Mouse (Mus musculus): ENCODE results near the gene Kat8.

DNA sequence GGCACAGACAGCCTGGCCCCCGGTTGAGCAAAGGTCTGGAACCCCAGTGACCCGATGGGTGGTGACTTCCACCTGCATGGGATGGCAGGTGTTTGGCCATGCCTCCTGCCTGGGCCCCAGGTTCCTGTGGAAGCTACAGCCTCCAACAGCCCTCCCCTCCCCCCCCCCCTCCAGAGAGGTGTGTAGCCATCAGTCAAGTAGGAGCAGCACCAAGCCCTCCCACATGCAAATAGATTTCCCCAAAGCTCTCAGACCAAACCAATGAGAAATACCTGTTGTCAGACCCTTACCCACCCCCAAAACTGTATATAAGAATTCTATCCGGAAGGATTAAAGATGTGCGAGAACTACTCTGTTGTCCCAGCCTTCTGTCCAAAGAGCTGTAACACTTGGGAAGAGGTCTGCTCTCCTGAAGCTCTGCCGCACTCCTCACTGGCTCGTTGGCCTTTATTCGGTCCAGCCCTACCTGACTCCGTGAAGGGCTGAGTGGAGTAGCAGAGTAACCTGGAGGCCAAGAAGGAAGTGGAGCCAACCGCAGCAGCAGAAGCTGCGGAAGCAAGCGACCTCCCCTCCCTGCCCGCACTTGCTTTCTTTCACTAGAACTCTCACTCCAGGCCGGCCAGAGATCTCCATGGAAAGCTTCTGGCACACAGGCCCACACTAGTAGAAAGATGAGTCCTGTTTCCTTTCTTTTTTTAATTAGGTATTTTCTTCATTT, 40.7 kb downstream of the Kat8 start:
- TF ChIP-seq POLR2A (IDR thresholded peaks at IDR 0.05; ENCODE audit: insufficient read depth, low read length) (no peak), CTCF (IDR thresholded peaks at IDR 0.05; ENCODE audit: low read depth, low read length) (no peak)
